Mouse (Mus musculus) spleen, adult 2 months (tissue): ENCODE data around the gene Dlk1. TPM values are rescaled to one million over a fixed set of nuclear protein-coding genes. Genes with fewer than 3 reads are reported as not detected.
"Not testable (repeated sequence)": the region's sequence is repeated elsewhere in the genome, so short reads cannot be mapped to it uniquely, and the experiment has no call there.

Experiments used
- DNase-seq, 2 experiments: peaks; one replicate each; pipeline versions ENCODE4 v3.0.0 to v3.0.0-alpha.2; 2012 to 2021; ENCODE audit warnings: low spot score in 2 of 2, low read depth in 1 of 2
- H3K27ac ChIP-seq: fragments of 200-500 bp; 2 replicates; pipeline ENCODE4 v1.5.1; 2012; ENCODE audit warnings: low read length, inconsistent platforms; ENCODE audit not compliant: insufficient read depth
- H3K27me3 ChIP-seq: fragments of 200-500 bp; 2 replicates; pipeline ENCODE4 v1.6.1; 2012; ENCODE audit warnings: mild to moderate bottlenecking, moderate library complexity, low read length, inconsistent platforms; ENCODE audit not compliant: control insufficient read depth, insufficient read depth
- H3K36me3 ChIP-seq: fragments of 200-500 bp; 2 replicates; pipeline ENCODE4 v1.6.1; 2012; ENCODE audit warnings: mild to moderate bottlenecking, low read length, inconsistent platforms; ENCODE audit not compliant: control insufficient read depth, insufficient read depth
- H3K4me1 ChIP-seq: fragments of 200-500 bp; 2 replicates; pipeline ENCODE4 v1.6.1; 2011; ENCODE audit warnings: inconsistent platforms; ENCODE audit not compliant: control insufficient read depth, insufficient read depth, insufficient read length
- H3K4me3 ChIP-seq: fragments of 200-500 bp; 2 replicates; pipeline ENCODE4 v1.5.1; 2011; ENCODE audit warnings: mild to moderate bottlenecking, inconsistent platforms; ENCODE audit not compliant: insufficient read depth, insufficient read length; ENCODE audit errors: extremely low read depth
- CTCF ChIP-seq: fragments of 200-500 bp; IDR thresholded peaks from 2 replicates; pipeline ENCODE4 v1.5.1; 2011; ENCODE audit warnings: mild to moderate bottlenecking, inconsistent platforms; ENCODE audit not compliant: insufficient read depth, insufficient read length, insufficient replicate concordance; ENCODE audit errors: extremely low read depth
- POLR2A ChIP-seq: fragments of 200-500 bp; IDR thresholded peaks from 2 replicates; pipeline ENCODE4 v1.6.1; 2011; ENCODE audit warnings: low read depth, low read length, inconsistent platforms
- WGBS: fragments of 180-500 bp; shearing (Covaris S2); methylation state at CpG from one replicate; pipeline ENCODE4 v1.1.7; 2018; 5-methylcytosine and 5-hydroxymethylcytosine counted together
- polyA plus RNA-seq: library from polyadenylated mRNA; depleted of rRNA; stranded (reverse); fragments of >200 nt; gene quantifications from 2 replicates; pipeline ENCODE4 v1.2.3, GENCODE M21; 2012

Dlk1 gene
- polyA plus RNA-seq, 1 experiment, result 0.29 TPM

DNA sequence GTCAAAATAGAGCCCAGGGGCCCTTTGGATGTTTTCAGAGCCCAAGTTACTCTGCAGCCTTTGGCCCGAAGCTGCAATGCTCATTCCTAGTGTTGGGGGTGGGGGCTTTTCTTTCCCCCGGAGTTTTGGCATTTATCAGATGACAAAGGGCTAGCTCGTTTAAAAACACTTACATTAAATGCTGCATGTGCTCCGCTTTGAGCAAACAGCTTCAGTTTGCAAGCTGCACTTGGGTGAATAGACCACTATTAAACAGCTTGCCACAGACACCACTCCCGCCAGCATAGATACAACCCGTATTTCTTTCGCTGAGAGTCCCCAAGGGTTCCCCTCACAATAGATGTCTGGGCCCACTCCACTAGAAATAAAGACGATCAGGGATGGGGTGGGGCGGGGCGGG, 6.3 kb downstream of the Dlk1 start:
- H3K27ac ChIP-seq, result no peak overlapping the region
- no peaks in the 10 kb centered on the region for H3K36me3 ChIP-seq
- no peak overlapping the region for H3K4me3 ChIP-seq
- H3K4me1 ChIP-seq, result no peaks in the 10 kb centered on the region; the same call in 1 of the 2 replicates
- H3K27me3 ChIP-seq, result peaks cover 6% of the 10 kb centered on the region; the same call in 1 of the 2 replicates
- no peak for DNase-seq
- no peak for TF ChIP-seq POLR2A
- 49% methylated on average over 10 of the region's 10 CpGs for WGBS

- Histone ChIP-seq H3K36me3 (no peaks in the 10 kb centered on the region), H3K4me1 (no peaks in the 10 kb centered on the region; the same call in 1 of the 2 replicates), H3K27me3 (0 out of 2 replicates have a peak, but pooled peaks cover 2% of the 10 kb centered on the region), H3K27ac (no peak overlapping the region), H3K4me3 (no peak overlapping the region)
- 45% methylated on average over 49 of the region's 49 CpGs for WGBS
- DNase-seq, result no peak
- TF ChIP-seq CTCF (no peak), POLR2A (no peak)
These were observed 7.1 kb downstream of the Dlk1 start for GRCm38 (mm10) chr12:109459481-109460401.

DNA sequence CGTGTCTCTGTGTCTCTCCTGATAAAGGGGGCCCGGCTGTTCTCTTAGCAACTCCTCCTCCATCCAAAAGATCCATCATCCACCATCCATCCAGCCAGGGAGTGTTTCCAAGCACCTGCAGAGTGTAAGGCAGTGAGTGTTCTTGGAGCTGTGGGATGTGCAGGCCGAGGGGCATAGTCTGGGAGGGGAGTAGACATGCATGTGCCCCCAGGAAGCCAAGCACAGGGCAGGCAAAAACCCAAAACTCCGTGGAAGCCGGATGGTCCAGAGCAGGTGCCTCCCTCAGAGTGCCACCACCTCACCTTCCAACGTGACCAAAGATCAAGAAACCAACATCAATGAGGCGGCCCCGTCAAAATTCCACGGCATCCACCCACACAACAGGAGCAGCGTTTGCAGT, 10.0 kb downstream of the Dlk1 start:
- Histone ChIP-seq H3K36me3 (no peaks in the 10 kb centered on the region), H3K4me3 (no peak overlapping the region), H3K4me1 (peaks cover 12% of the 10 kb centered on the region), H3K27me3 (0 out of 2 replicates have a peak, but pooled peaks cover 2% of the 10 kb centered on the region), H3K27ac (no peak overlapping the region)
- no peak for DNase-seq
- WGBS, result 84% methylated on average over 10 of the region's 10 CpGs
- TF ChIP-seq POLR2A, result no peak
- TF ChIP-seq CTCF, result no peak

GRCm38 (mm10) chr12:109467417-109467816, 14.8 kb downstream of the Dlk1 start:
- WGBS, result 38% methylated on average over 4 of the region's 4 CpGs
- not testable (repeated sequence) for H3K4me3 ChIP-seq, H3K36me3 ChIP-seq

DNA sequence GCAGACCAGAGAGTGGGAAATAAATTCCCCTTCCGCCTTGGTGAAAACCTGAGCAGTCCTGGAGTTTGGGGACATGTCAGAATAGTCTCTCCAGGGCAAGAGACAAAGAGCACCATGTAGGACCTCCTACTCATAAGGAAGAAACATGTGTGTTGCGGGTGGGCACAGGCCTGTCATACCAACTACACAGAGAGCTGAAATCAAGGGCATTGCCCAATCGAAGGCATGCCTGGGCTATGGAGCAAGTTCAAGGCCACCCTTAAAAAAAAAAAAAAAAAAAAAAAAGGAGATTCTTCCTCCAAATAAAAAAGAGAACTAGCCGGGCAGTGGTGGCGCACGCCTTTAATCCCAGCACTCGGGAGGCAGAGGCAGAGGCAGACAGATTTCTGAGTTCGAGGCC, 17.2 kb downstream of the Dlk1 start:
- Histone ChIP-seq H3K36me3 (no peaks in the 10 kb centered on the region), H3K4me1 (peaks cover 16% of the 10 kb centered on the region; the same call in 1 of the 2 replicates), H3K27me3 (no peaks in the 10 kb centered on the region), H3K4me3 (no peak overlapping the region), H3K27ac (no peak overlapping the region)
- no peak for TF ChIP-seq CTCF
- TF ChIP-seq POLR2A, result no peak
- no peak for DNase-seq
- 81% methylated on average over 8 of the region's 8 CpGs for WGBS

More at GRCm38 (mm10) chr12:109467417-109467816, 14.8 kb downstream of the Dlk1 start:
- not testable (repeated sequence) for H3K27ac ChIP-seq, DNase-seq, H3K27me3 ChIP-seq
- H3K4me1 ChIP-seq, result peaks cover 12% of the 10 kb centered on the region; the same call in 1 of the 2 replicates

- no peaks in the 10 kb centered on the region for H3K27me3 ChIP-seq
- no peak for TF ChIP-seq CTCF
- no peak for TF ChIP-seq POLR2A
- 88% methylated on average over 11 of the region's 11 CpGs for WGBS
- no peak overlapping the region for H3K27ac ChIP-seq
- H3K4me3 ChIP-seq, result no peak overlapping the region
- DNase-seq, result no peak
- H3K36me3 ChIP-seq, result no peaks in the 10 kb centered on the region
- H3K4me1 ChIP-seq, result 0 out of 2 replicates have a peak, but pooled peaks cover 3% of the 10 kb centered on the region
These were observed 20.0 kb downstream of the Dlk1 start for GRCm38 (mm10) chr12:109472627-109473026.

DNA sequence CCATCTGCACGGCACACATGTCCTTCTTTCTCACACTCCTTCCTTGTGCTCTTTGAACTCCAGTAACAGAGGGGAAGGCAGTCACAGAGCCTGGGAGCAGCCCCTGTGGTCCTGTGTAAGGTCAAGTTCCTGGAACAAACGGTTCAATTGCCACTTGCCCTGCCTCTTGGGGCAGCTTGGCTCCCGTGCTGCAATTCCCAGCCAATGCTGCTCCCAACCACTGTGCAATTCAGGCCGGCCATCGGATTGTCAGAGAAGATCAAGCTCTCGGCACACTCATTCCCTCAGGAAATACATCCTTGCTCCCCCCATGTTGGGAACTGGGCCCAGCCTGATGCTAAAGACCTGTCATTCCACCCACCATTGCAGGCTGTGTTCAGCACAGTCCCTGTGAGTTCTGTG, 21.0 kb downstream of the Dlk1 start:
- H3K27me3 ChIP-seq, result no peaks in the 10 kb centered on the region
- TF ChIP-seq CTCF (no peak), POLR2A (no peak)
- 50% methylated on average over 6 of the region's 6 CpGs for WGBS

More for the DNA sequence above, 21.0 kb downstream of the Dlk1 start:
- Histone ChIP-seq H3K27ac (no peak overlapping the region), H3K4me1 (0 out of 2 replicates have a peak, but pooled peaks cover 3% of the 10 kb centered on the region), H3K4me3 (no peak overlapping the region), H3K36me3 (no peaks in the 10 kb centered on the region)
- no peak for DNase-seq
